Mouse (Mus musculus) layer of hippocampus, adult 2 months (tissue): ENCODE data around the gene Mroh2a. TPM values are rescaled to one million over a fixed set of nuclear protein-coding genes. Genes with fewer than 3 reads are reported as not detected.
"Not testable (repeated sequence)": the region's sequence is repeated elsewhere in the genome, so short reads cannot be mapped to it uniquely, and the experiment has no call there.

Experiments
- DNase-seq, 2 experiments: peaks; one replicate each; pipeline ENCODE4 v3.0.0; 2022; ENCODE audit warnings: low spot score in 2 of 2
- H3K27ac ChIP-seq: fragments of 200-600 bp; 2 replicates; pipeline ENCODE4 v1.8.1; 2022
- H3K4me3 ChIP-seq: fragments of 200-600 bp; 2 replicates; pipeline ENCODE4 v1.8.1; 2022; ENCODE audit warnings: mild to moderate bottlenecking
- CTCF ChIP-seq: fragments of 200-600 bp; conservative IDR thresholded peaks from 2 replicates; pipeline ENCODE4 v1.8.1; 2022; ENCODE audit warnings: antibody characterized with exemption, mild to moderate bottlenecking, moderate library complexity
- total RNA-seq, 2 experiments: library from RNA; stranded (reverse); gene quantifications; 2 replicates each; pipeline ENCODE4 v1.2.3; 2021

Mroh2a gene
- total RNA-seq, 2 experiments from 2014 or later, result 0.38 TPM; not detected in 1

DNA sequence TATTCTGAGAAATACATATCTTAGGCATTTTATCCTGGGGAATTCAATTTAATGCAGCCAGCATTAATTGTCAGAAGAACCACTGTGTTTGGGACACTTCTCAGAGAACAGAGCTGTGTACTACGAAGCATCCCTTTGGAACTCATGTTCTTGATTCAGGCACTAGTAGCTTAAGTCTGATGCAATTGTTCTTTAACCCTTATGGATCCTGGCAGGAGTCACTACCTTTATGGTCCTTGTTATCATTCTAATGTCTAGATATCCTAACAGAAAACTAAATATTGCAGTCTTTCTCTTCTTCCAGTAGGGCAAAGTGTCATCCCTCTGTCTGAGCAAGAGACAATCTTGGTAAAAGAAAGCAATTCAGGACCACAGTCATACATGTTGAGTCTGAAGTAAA, 13.7 kb upstream of the Mroh2a start:
- TF ChIP-seq CTCF, result no peak
- H3K4me3 ChIP-seq, result no peak overlapping the region
- no peak for DNase-seq

GRCm38 (mm10) chr1:88213766-88214461, 12.9 kb upstream of the Mroh2a start:
- DNase-seq, result no peak
- TF ChIP-seq CTCF, result no peak
- Histone ChIP-seq H3K27ac (no peak overlapping the region), H3K4me3 (no peak overlapping the region)

More for the DNA sequence above, 13.7 kb upstream of the Mroh2a start:
- H3K27ac ChIP-seq, result no peak overlapping the region

DNA sequence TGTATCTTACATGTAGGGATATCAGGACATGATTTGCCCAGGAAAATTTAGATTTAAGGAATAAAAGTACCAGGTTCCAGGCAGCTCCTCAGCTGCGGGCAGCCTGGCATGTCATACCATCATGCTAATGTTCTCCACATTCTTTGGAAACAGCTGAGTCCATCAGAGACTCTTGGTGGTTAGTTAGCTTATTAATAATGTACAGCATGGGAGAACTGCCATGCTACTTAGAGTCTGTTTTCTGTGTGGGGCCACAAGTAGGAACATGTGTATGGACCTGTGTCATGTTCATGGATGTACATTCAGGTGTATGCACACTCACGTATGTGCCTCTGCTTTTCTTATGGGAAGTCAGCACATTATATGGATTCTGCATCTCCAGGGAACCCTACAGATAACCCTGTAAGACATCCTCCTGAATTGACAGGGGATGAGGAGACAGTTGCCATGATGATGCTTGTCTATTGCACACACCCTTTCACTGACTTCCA, 12.3 kb upstream of the Mroh2a start:
- TF ChIP-seq CTCF, result no peak
- Histone ChIP-seq H3K27ac (no peak overlapping the region), H3K4me3 (no peak overlapping the region)
- no peak for DNase-seq

GRCm38 (mm10) chr1:88215466-88216380, 11.1 kb upstream of the Mroh2a start:
- no peak for TF ChIP-seq CTCF
- H3K4me3 ChIP-seq, result no peak overlapping the region
- H3K27ac ChIP-seq, result no peak overlapping the region
- no peak for DNase-seq

DNA sequence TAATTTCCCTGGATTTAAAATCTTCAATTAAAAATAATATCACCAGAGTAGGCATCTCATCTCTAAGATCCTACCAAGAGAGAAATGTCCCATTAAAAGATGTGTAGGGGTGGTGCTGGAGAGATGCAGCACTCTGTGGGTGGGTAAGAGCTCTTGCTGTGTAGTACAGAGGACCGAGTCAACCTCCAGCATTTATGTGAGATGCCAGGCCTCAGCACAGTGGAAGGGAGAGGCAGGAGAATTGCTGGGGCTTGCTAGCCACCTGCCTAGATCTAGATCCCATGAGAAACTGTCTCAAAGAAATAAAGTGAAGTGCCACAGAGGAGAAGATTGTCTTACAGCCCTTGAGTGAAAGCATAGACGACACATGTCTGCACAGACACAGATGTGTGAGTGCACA, 10.2 kb upstream of the Mroh2a start:
- no peak for TF ChIP-seq CTCF
- DNase-seq, result no peak
- Histone ChIP-seq H3K4me3 (no peak overlapping the region), H3K27ac (no peak overlapping the region)

DNA sequence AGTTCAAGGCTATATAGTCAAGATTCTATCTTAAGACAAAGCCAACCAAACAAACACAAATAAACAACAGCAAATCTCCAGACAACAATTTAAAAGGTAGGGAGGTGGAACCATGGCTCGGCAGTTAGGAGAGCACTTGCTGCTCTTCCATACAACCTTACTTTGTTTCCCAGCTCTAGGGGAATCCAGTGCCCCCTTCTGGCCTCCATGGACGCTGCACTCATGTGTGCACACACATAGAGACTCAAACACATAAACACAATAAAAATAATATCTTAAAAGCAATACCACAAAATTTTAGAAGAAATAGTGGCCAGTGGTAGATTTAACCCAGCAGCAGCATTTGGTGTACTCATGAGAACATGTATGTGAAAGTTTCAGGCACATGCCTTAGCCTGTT, 9.6 kb upstream of the Mroh2a start:
- DNase-seq, result no peak
- TF ChIP-seq CTCF, result peak; percentile 50
- Histone ChIP-seq H3K4me3 (no peak overlapping the region), H3K27ac (no peak overlapping the region)

DNA sequence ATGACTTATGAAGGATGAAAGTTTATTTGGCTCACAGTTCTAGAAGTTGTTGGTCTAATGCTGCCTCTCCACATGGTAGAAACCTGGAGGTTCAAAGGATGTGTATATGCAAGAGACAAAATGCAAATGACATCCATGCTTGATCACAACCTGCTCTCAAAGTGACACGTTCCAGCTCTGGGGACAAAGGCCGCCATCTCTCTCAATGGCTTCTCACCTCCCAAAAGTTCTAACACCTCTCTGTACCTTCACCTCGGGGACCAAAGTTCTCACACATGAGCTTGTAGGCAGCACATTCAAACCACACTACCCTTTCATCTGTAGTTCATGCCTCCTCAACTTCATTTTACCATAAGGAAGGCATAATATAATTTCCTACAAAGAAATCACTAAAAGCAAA, 9.2 kb upstream of the Mroh2a start:
- H3K4me3 ChIP-seq, result no peak overlapping the region
- H3K27ac ChIP-seq, result no peak overlapping the region
- no peak for TF ChIP-seq CTCF
- DNase-seq, result no peak

DNA sequence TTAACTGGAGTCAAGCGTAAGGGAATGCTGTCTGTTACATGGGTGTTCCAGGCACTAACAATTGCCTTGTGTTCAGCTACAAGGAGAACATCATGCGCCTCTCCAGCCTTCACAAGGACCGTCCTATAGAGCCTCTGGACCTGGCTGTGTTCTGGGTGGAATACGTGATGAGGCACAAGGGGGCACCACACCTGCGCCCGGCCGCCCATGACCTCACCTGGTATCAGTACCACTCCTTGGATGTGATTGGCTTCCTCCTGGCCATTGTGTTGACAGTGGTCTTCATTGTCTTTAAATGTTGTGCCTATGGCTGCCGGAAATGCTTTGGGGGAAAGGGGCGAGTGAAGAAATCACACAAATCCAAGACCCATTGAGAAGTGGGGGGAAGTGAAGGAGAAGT, 8.7 kb upstream of the Mroh2a start:
- no peak for TF ChIP-seq CTCF
- Histone ChIP-seq H3K4me3 (no peak overlapping the region), H3K27ac (no peak overlapping the region)
- peak in 1 of 2 experiments; percentile 12 for DNase-seq

- Histone ChIP-seq H3K4me3 (no peak overlapping the region), H3K27ac (no peak overlapping the region)
- DNase-seq, result no peak
- no peak for TF ChIP-seq CTCF
Measured at GRCm38 (mm10) chr1:88218591-88218990, 8.2 kb upstream of the Mroh2a start.

DNA sequence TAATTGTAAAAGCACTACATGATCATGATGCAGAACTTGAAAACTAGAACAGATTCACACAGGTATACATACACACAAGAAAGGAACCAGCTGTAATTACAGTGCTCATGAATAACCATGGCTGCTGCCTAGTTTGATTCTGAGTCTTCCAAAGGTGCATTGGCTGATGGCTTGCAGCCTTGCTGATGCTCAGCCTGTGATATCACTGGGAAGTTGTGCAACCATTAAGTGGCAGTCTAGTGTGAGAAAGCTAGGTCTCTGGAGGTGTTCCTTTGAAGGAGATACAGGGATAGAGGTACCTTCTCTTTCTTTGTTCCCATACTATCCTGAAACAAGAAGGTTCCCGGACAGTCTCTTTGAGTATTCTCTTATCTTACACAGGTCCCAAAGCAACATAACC, 7.7 kb upstream of the Mroh2a start:
- DNase-seq, result no peak
- no peak overlapping the region for H3K4me3 ChIP-seq
- no peak for TF ChIP-seq CTCF
- H3K27ac ChIP-seq, result no peak overlapping the region

GRCm38 (mm10) chr1:88220336-88220735, 6.5 kb upstream of the Mroh2a start:
- TF ChIP-seq CTCF, result no peak

GRCm38 (mm10) chr1:88222216-88222615, 4.6 kb upstream of the Mroh2a start:
- TF ChIP-seq CTCF, result no peak
- DNase-seq, result no peak
- Histone ChIP-seq H3K4me3 (no peak overlapping the region), H3K27ac (no peak overlapping the region)

More at GRCm38 (mm10) chr1:88220336-88220735, 6.5 kb upstream of the Mroh2a start:
- DNase-seq, result no peak
- Histone ChIP-seq H3K4me3 (no peak overlapping the region), H3K27ac (no peak overlapping the region)

DNA sequence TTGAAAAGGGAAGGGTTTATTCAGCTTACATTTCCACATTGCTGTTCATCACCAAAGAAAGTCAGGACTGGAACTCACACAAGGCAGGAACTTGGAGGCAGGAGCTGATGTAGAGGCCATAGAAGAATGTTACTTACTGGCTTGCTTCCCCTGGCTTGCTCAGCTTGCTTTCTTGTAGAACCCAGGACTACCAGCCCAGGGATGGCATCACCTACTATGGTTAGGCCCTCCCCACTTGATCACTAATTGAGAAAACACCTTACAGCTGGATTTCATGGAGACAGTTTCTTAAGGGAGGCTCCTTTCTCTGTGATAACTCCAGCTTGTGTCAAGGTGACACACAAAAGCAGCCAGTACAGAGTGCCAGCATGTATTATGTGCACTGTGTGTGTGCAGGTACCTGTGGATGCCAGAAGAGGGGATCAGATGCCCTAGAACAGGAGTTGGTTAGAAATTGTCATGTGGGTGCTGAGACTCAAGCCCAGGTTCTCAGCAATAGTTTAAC, 3.7 kb upstream of the Mroh2a start:
- H3K27ac ChIP-seq, H3K4me3 ChIP-seq, DNase-seq: not testable (repeated sequence)

DNA sequence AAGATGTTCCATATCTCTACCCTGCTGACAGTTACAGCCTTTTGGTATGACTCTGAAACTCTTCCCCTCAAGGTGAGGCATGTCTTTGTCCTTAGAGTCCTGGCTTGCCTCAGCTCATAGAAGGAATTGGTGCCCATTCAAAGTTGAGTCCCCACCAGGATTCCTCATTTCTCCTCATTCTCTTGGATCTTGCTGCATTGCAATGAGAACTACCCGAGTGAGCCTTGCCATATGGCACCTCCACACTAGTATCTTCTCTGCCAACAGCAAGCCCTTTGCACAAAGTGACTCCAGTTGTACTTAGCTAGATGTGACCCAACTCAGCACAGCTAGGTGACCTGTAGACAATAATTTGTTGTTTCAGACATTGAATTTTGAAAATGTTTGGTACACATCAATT, 3.2 kb upstream of the Mroh2a start:
- no peak overlapping the region for H3K27ac ChIP-seq
- DNase-seq, result no peak
- no peak overlapping the region for H3K4me3 ChIP-seq
- no peak for TF ChIP-seq CTCF
